Mouse (Mus musculus) stomach, postnatal 0 days (tissue): ENCODE measurements around the gene Lypd6b.

Source experiments
- CTCF ChIP-seq: IDR thresholded peaks from 2 replicates; pipeline ENCODE4 v1.5.1; 2016; ENCODE audit warnings: antibody characterized with exemption, low read depth, mild to moderate bottlenecking, moderate library complexity
- EP300 ChIP-seq: optimal IDR thresholded peaks from 2 replicates; pipeline ENCODE3; 2016; ENCODE audit warnings: antibody characterized with exemption

DNA sequence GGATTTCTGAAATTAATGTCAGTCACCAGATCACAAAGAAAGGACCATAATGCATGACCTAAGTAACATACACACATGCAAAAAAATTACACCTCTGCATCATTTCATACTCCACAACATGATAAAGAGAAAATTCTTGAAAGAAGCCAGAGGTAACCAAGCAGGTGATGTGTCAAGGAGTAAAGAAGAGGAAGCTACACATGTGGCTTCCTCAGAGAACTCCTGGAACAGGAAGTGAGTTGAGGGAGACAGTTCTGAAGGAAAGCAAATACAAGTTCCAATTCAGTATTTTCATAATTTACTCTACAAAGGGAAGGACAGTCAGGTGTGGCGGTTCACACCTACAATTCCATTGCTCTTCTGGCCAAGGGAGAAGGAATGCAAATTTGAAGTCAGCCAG lies 93.5 kb downstream of the Lypd6b start:
- TF ChIP-seq CTCF (no peak), EP300 (no peak)
